13 mouse cellular contexts compared by ENCODE assay signal in the genomic region with DNA sequence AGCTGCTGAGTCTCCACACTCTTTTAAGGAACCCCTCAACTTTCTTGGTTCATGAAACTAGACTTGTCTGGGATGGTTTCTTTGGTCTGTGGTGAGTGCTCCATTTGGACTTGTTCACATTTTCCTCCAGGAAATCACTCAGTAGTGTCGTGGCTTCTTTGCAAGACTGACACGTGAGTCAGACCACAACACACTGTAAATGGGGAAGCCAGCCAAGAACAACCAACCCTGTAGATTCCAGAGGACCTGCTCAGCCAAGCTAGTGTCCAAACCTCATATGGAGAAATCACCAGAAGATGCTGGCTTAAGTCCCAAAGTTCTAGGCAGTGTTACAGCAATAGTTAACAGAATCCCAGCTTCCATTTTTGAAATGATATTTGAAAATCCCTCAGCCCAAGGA.
DNase-seq lines count a peak whose midpoint lies in the region; ATAC-seq and TF ChIP-seq lines count a peak whose summit lies in the region.
"Had no signal": no experiment of that assay in that cellular context is flagged by ENCODE, and none has a peak within 500 bp of the region (broad histone marks: within the 10 kb centered on the region; RNA-seq: fewer than 3 reads in every experiment).

No protein-coding gene starts in this region.

- peak; percentile 48 for DNase-seq in kidney, adult 2 months
- peak; percentile 98 for DNase-seq in adipocyte (ENCODE audit: low spot score)
- DNase-seq in lung, postnatal 10 days = peak; percentile 60
- no peak for DNase-seq in right cerebral cortex, postnatal 4 days
- no peak for DNase-seq in midbrain, embryonic 10.5 days (ENCODE audit: low spot score)
- DNase-seq: cerebellum, adult 8-10 months; thymus, postnatal 14 days had no signal

- no peak for ATAC-seq in kidney, embryonic 16.5 days (ENCODE audit: low FRiP score, low TSS enrichment)
- ATAC-seq: intestine, embryonic 16.5 days had no signal

- H3K9me3 ChIP-seq in kidney, embryonic 16.5 days (ENCODE audit: low read length) = no peaks in the 10 kb centered on the region
- no peaks in the 10 kb centered on the region for H3K9me3 ChIP-seq in midbrain, embryonic 10.5 days (replicated peaks)
- H3K9me3 ChIP-seq: G1E; limb, embryonic 15.5 days had no signal

- no peak for TF ChIP-seq POLR2A in kidney, adult 2 months (IDR thresholded peaks at IDR 0.05; ENCODE audit: low read depth, low read length)

- H3K79me2 ChIP-seq in C2C12 (ENCODE audit: control insufficient read depth, insufficient read depth) = no peaks in the 10 kb centered on the region

- WGBS in kidney, adult 2 months = 51% methylated on average over 2 of the region's 2 CpGs
- WGBS in kidney, embryonic 16.5 days = 53% methylated on average over 2 of the region's 2 CpGs
- WGBS in midbrain, embryonic 10.5 days = 95% methylated on average over 2 of the region's 2 CpGs

- H3K36me3 ChIP-seq in kidney, adult 2 months (ENCODE audit: control insufficient read depth, insufficient read depth, low read length) = no peaks in the 10 kb centered on the region
- H3K36me3 ChIP-seq in kidney, embryonic 16.5 days (ENCODE audit: insufficient read depth, low read length) = no peaks in the 10 kb centered on the region
- H3K36me3 ChIP-seq in C2C12 (ENCODE audit: control insufficient read depth, insufficient read depth) = no peaks in the 10 kb centered on the region
- no peaks in the 10 kb centered on the region for H3K36me3 ChIP-seq in midbrain, embryonic 10.5 days
- H3K36me3 ChIP-seq: embryonic facial prominence, embryonic 12.5 days; G1E; limb, embryonic 15.5 days had no signal

- TF ChIP-seq CTCF in kidney, adult 2 months (conservative IDR thresholded peaks at IDR 0.05; ENCODE audit: insufficient read depth, insufficient read length, low read depth, low read length) = no peak
- TF ChIP-seq CTCF in C2C12 (IDR thresholded peaks at IDR 0.05; ENCODE audit: control insufficient read depth, insufficient read depth, insufficient read length) = no peak

- no peaks in the 10 kb centered on the region for H3K4me1 ChIP-seq in kidney, adult 2 months (ENCODE audit: control insufficient read depth, insufficient read depth, low read length)
- 0 out of 2 replicates have a peak, but pooled peaks cover 9% of the 10 kb centered on the region for H3K4me1 ChIP-seq in kidney, embryonic 16.5 days (ENCODE audit: insufficient read depth, low read length)
- peaks cover 38% of the 10 kb centered on the region for H3K4me1 ChIP-seq in midbrain, embryonic 10.5 days

- H3ac ChIP-seq in C2C12 (ENCODE audit: control insufficient read depth, insufficient read length, low read depth) = no peak overlapping the region

- H3K4me2 ChIP-seq in kidney, embryonic 16.5 days (replicated peaks; ENCODE audit: low read depth, low read length) = no peak overlapping the region
- H3K4me2 ChIP-seq: embryonic facial prominence, embryonic 12.5 days; limb, embryonic 15.5 days had no signal

- no peak overlapping the region for H3K27ac ChIP-seq in kidney, adult 2 months (ENCODE audit: insufficient read depth, low read depth, low read length)
- no peak overlapping the region for H3K27ac ChIP-seq in kidney, embryonic 16.5 days (ENCODE audit: low read length)
- no peak overlapping the region for H3K27ac ChIP-seq in midbrain, embryonic 10.5 days (replicated peaks)
- H3K27ac ChIP-seq: embryonic facial prominence, embryonic 12.5 days; limb, embryonic 15.5 days had no signal

- H3K27me3 ChIP-seq in kidney, adult 2 months (replicated peaks; ENCODE audit: control insufficient read depth, insufficient read depth, low read length) = no peaks in the 10 kb centered on the region
- H3K27me3 ChIP-seq in kidney, embryonic 16.5 days (ENCODE audit: insufficient read depth, low read length) = no peaks in the 10 kb centered on the region
- no peaks in the 10 kb centered on the region for H3K27me3 ChIP-seq in C2C12 (ENCODE audit: control insufficient read depth, insufficient read depth, insufficient read length)
- no peaks in the 10 kb centered on the region for H3K27me3 ChIP-seq in midbrain, embryonic 10.5 days (ENCODE audit: low read depth, poor library complexity, severe bottlenecking)
- H3K27me3 ChIP-seq: embryonic facial prominence, embryonic 12.5 days; limb, embryonic 15.5 days had no signal

- no peaks in the 10 kb centered on the region for H3K79me3 ChIP-seq in C2C12 (ENCODE audit: low read depth)

- no peak overlapping the region for H3K9ac ChIP-seq in kidney, embryonic 16.5 days (replicated peaks; ENCODE audit: low read length)
- H3K9ac ChIP-seq: embryonic facial prominence, embryonic 12.5 days; limb, embryonic 15.5 days had no signal

- H3K4me3 ChIP-seq in kidney, adult 2 months (ENCODE audit: insufficient read depth, low read depth, low read length) = no peak overlapping the region
- no peak overlapping the region for H3K4me3 ChIP-seq in kidney, embryonic 16.5 days (ENCODE audit: low read length)
- H3K4me3 ChIP-seq in C2C12 (ENCODE audit: insufficient read depth, poor library complexity, severe bottlenecking) = no peak overlapping the region
- no peak overlapping the region for H3K4me3 ChIP-seq in midbrain, embryonic 10.5 days
- H3K4me3 ChIP-seq: embryonic facial prominence, embryonic 12.5 days; limb, embryonic 15.5 days had no signal

TF ChIP-seq in C2C12, 6 proteins besides CTCF, POLR2A, EP300 and RAD21:
- no peak for TF ChIP-seq FOSL1 (IDR thresholded peaks at IDR 0.05; ENCODE audit: insufficient read depth, low read length, poor library complexity, severe bottlenecking)
- TF ChIP-seq MAX (IDR thresholded peaks at IDR 0.05) = peak; percentile 77
- TF ChIP-seq USF1 (IDR thresholded peaks at IDR 0.05; ENCODE audit: low read depth) = peak; percentile 59
- TF ChIP-seq CEBPB (IDR thresholded peaks at IDR 0.05; ENCODE audit: low read depth) = peak; percentile 63
- no peak for TF ChIP-seq MYOG (IDR thresholded peaks at IDR 0.05; ENCODE audit: control insufficient read depth, extremely low read depth, insufficient read length)

Comparison
In these comparisons a context has a peak if more than half of its experiments do, and no peak if none do; other contexts are left out.
1. DNase-seq: peak in kidney, adult 2 months (single experiment), adipocyte (single experiment) and lung, postnatal 10 days (single experiment); none in right cerebral cortex, postnatal 4 days (single experiment) and midbrain, embryonic 10.5 days (single experiment).